Mouse (Mus musculus) cerebellum, adult 11-12 months (tissue): Measurements from ENCODE around the gene Plcl2.
A peak's percentile ranks its signal among the peaks of the same experiment; 100 is the strongest.

Experiments
- DNase-seq: peaks from one replicate; pipeline ENCODE4 v3.0.0; 2022

The Plcl2 gene

DNA sequence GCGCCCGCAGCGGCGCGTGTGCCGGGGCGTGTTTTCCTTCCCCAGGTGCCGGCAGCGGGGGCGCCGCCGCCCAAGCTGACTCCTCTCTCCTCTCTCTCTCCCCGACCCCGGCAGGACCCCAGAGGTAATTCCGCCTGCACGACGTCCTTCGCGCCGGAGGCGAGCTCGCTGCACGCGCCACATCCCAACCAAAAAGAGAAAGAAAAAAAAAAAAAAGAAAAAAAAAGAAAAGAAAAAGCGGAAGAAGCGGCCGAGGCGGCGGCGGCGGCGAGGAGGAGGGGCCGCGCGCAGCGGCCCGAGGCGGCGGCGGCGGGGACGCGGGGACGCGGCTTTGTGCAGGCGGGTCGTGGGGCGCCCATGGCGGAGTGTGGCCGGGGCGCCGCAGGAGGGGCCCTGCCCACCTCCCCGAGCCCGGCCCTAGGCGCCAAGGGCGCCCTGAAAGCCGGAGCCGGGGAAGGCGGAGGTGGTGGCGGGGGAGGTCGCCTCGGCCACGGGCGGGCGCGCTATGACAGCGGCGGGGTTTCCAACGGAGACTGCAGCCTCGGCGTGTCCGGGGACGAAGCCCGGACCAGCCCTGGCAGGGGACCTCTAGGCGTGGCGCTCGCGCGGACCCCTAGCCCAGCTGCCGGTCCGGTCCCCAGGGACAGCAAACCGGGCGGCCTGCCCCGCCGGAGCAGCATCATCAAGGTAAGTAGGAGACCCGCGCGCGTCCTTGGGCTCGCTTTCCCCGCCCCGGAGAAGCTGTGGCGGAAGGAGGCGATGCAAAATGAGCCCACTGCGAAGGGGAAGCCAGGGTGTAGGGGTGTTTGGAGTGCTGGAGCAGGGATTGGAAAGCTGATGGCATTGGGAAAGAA lies at the start of gene Plcl2:
Gene Plcl2 (plus strand): TSS at position 153 of the 854 bp plus-strand sequence.
- DNase-seq = peak; percentile 76

DNA sequence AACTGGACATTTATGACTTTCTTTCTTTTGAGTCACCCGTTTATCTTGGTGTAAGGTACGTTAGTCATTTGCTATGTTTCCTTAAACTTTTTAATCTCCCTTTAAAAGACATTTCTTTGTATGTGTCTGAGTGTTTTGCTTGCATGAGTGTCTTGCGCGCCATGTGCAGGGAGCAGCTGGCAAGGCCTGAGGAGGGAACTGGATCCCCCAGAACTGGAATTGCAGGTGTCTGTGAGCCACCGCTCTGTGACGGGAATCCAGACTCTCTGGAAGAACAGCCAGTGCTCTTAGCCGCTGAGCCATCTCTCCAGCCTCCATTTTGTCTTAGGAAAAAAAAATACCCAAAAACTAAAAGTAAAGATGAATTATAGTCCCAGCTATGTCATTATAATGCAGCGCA lies 48.9 kb upstream of the Plcl2 start:
- DNase-seq = no peak

DNA sequence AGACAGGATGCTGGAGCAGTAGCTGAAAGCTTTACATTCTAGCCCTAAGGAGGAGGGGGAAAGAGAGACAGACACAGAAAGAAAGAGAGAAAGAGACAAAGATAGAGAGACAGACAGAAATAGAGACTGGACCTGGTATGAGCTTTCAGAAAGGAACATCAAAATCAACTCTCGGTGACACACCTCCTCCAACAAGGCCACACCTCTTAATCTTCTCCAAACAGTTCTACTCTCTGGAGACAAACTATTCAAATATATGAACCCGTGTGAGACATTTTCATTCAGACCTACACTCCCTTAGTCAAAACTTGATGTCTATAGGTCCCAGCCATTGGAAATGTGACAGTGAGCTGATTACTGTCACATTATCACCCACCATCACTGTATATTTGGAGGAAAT lies 41.8 kb upstream of the Plcl2 start:
- DNase-seq = no peak

DNA sequence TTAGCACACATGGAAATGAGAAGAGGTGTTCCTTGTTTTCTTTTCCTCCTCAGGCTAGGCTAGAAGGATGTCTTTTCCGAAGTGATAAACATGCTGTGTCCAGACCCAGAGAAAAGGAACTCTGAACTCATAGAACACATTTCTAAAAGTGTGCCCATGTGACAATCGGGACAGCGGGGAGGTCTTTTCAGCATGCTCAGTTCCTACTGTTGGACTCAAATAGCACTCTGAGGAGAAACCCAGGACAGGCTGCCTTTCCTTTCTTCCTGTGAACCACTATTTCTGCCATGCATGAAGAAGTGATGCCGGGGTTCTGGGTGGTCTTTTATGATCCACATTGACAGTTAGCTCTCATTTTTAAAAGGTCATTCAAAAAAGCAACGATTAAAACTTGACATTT lies 40.1 kb upstream of the Plcl2 start:
- no peak for DNase-seq

DNA sequence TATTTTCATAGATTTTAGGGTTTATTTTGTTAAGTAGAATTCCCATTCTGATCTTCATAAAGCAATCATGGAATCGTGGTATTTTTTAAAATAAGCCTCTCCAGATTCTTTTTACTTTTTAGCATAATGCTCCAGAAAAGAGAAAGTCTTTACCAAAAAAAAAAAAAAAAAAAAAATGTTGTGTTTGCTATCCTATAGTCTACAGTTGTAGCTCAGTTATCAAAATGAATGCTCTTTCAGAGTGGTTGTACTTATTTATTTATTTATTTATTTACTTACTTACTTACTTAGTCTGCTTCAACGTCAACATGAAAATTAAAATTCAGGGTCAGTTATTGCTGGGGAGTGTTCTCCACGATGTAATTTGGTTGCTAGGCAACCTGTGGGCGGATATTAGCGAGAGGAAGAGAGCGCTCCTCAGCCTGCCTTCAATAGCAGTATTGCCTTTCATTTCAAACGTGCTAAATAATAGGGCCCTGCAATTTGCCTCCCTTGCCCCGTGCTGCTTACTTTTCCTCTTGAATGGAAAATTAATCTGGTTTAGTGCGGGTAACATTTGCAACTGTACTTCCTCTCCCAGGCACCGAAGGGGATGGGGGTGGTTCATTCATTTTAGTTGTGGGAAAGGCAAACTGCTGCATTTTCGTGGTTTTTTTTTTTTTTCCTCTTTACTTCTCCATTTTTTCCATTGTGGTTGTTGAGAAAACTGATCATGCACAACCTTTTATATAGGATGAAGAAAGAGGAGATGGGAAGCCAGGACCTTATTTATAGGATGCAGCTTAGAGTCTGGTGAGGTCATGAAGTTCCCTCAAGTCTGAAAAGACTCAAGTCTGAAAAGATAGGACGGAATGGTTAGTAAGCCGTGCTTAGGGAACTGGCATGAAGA lies 39.4 kb upstream of the Plcl2 start:
- no peak for DNase-seq

DNA sequence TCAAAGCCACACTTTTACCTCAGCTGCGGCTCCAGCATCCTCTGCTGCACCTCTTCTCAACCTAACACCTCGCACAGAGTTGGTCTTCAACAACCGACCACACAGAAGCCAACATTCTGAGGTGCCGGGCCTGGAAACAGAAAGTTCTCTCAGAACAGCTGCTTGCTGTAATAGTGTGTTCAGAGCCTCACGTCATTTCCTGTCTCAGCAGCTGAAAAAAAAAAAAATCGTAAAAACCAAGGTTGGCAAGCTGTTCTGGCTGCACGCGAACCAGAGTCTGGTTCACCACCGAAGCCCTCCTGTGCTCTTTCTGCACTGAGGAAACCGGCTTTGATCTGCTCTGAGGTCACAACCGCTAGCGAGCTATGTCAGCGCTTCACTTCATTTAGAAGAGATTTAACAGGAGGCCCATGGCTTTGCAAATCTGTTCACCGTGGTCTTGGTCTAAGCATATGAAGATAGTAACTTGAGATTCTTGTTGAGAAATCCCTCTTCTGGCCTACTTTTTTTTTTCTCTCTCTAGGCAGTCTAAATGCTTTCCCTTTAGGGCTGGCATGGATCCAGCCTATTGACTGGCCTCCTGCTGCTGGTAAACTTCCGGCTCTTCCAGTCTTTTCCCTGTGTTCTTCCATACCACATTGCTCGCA lies 38.6 kb upstream of the Plcl2 start:
- no peak for DNase-seq

DNA sequence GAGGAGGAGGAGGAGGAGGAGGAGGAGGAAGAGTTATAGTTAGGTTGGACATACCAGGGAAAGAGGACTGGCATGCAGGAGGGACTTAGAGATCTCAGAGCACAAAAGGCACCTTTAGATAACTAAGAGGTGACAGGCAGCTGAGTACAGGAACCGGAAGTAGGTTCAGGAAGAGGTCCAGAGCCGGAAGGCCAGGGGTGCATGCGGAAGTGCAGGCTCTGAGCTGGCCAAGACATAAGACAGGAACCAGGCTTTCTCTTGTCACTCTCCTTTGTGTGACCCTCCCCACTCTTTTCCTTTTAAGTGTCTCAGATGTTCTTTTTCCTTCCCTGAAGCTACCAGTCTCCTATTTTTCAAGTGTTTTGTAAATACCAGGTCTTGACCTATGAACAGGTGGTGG lies 38.0 kb upstream of the Plcl2 start:
- DNase-seq = no peak

DNA sequence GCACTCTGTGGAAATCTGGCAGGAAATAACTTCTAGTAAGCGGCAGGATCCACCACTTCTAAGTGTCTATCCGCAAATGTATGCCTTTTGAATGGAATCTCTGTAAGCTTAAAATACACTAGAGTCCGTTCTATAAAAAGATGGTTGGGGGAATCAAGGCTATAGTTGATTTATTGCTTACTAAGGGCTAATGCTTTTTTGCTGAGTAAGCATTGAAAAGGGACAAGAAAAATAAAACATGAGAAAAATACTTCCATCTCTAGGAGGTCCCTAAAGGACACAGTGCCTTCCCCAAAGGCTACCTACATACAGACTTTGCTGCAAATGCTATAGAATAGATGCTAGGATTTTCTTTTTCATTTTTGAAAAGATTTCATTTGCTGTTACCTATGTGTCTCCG lies 31.9 kb upstream of the Plcl2 start:
- DNase-seq = no peak

DNA sequence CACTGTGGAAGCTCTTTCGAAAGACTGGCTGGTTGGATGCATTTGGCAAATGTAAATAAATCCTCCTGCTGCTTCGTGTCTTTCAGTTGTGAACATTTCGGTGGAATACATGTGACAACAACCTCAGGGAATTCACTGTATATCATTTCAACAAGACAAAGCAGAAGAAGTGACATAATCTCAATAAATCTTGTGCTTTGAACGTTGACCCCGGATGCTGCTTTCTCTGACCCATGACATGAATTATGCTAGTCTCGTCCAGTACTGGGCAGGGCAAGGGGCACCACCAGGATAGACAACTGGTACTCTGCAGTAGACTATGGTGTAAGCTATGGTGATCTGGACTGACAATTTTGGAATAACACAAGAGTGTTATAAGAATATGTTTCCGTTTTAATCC lies 28.3 kb upstream of the Plcl2 start:
- DNase-seq = no peak

DNA sequence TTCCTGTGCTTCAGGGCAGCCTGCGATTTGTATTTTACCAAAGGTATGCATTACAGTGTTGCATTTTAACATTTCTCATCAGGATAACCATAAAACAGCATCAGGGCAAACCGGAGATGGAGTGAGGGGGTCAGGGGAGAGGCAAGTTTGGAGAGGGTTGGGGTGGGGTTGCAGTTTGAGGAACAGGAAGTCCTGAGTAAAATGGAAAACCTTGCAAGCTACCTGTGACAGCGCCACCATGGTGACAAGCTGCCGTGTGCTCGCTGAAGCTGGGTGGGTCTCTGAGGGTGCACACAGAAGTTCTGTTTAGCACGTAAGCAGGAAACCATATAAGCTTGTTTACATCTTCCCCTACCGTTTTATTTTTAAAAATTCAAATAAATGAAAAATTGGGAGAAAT lies 25.5 kb upstream of the Plcl2 start:
- DNase-seq = no peak

DNA sequence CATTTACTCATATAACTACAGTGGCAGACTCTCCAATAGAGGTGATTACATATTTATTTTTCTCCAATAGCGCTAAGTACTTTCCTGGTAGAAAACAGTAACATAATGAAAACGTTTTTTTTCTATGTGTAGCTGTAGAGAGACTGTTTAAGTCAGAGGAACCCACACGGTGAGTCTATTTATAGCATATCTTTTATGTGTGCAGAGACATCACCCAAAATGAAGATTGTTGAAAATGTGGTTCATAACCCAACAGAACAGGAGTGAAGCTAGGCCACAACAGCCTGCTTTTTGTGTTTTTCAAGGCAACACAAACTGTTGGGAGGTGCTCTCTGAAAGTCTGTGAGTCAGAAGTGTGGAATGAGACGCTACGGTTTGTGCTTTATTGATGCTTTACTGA lies 24.2 kb upstream of the Plcl2 start:
- DNase-seq = no peak

DNA sequence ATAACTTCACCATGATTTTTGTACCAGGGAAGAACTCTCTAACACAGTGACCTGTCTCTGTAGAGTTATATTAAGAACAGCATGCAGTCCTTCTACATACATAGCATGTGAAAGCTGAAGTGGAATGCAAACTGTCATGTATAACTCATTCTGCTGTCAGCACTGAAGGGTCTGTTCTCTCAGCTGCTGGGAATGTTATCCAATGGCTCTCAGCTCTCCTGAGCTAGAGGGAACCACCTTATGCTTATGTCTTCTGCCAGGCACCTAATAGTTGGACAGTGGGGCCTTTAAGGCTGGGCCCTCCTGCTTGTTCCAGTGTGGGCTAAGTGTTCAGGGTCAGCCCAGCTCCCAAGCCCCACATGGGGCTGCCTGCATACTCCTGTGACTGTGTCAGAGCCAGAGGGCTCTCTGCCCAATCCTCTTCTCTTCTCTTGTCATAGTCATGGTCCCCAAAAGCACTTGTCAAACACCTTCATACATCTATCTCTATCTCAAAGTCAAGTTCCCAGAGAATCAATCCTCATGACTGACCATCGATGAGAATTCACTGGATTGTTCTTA lies 22.1 kb upstream of the Plcl2 start:
- DNase-seq = no peak

DNA sequence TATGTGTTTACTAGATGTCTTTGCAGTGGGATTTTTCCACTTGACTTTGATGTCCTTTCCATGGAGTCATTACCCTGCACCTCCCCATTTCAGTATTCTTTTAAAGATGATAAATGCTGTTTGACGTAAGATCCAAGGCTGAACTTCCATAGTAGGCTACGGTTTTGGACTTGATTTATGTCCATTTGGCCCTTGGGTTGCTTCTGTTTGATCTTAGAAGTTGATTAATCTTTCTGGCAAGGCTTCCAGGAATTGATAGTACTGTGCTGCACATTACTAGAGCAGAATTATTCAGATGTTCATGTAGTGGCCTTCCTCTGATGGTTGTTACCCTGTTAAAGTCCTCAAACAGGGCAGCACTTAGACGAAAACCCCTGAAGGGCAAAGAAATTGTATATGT lies 21.5 kb upstream of the Plcl2 start:
- DNase-seq = no peak

DNA sequence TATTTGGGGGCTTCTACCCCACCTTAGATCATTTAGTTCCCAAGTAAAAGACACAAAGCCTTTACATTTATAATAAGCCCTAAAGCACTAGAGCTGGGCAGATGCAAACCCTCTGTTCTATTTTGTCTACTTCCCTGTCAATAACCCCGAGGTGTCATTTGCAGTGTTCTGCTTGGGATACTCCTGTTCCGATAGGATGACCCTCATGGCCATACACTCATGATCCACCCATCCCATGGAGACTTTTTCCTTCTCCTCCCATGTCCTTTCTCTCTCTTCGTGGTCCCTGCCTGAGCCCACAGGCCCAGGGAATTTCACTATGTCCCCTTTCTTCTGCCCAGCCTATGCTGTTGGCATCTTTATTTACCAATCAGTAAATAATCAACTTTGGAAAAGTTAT lies 20.8 kb upstream of the Plcl2 start:
- DNase-seq = no peak

DNA sequence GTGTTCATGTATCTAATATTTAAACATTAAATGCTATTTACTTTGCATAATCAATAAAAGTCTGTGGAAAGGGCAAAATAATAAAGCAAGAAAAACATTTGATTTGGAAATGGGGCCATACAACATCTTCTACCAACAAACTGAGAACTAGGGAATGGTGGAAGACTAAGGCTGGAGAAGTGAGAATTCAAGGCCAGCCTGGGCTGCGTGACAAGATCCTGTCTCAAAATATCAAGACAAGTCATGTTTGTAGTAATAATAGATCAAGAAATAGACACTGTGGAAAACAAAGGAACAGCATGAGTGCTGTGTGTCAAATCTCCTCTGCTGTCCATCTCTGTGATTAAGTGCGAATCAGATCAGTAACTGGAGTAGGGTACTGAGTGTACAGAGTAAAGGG lies 20.3 kb upstream of the Plcl2 start:
- no peak for DNase-seq

DNA sequence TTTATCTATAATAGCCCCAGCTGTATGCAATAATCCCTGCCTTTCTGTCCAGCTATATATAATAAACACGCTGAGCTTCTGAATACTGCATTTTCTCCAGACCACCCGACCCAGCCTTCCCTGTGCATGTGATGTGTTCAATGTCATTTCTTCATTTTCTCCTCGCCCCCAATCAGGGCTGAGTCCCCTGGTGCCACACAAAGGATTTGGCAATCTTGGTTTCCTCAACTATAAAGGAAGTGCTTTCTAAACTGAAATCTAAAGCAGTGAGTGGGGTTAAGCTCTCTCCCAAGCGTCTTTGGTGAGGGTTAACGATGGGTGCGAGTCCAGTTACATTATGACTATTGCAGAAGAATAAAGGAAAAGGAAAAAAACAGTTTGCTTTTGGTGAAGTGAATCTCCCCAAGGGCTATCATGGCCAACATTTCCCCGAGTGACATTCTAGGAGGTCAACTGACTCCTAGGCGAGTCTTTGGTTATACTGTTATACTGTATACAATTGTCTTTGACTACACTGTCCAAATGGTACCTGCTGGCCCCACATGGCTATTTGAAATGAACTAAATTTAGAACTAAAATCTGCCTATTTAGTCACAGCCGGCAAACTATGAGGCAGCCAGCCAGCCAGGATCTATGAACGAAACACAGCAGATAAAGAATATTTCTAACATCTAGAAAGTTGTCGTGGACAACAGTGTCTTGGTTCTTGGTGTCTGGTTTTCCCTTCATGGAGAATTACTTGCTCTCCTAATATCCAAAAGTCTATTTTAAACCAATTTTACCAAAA lies 18.4 kb upstream of the Plcl2 start:
- DNase-seq = no peak

DNA sequence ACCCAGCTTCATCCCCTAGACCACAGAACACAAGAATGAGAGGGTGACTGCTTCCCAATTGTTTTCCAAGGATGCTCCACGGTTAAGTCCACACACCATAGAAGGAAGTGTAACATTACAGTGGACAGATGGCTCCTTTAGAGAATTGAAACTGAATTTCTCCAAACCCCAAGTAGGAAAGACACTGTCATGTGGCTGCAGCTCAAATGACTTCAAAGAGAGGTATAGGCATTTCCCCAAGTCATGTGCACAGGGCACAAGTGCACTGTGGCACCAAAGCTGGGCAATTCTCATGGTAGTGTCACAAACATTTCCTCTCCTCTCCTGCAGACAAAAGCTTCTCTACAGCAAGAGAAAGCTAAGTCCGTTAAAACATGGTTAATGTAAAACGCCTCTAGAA lies 17.7 kb upstream of the Plcl2 start:
- DNase-seq = no peak

DNA sequence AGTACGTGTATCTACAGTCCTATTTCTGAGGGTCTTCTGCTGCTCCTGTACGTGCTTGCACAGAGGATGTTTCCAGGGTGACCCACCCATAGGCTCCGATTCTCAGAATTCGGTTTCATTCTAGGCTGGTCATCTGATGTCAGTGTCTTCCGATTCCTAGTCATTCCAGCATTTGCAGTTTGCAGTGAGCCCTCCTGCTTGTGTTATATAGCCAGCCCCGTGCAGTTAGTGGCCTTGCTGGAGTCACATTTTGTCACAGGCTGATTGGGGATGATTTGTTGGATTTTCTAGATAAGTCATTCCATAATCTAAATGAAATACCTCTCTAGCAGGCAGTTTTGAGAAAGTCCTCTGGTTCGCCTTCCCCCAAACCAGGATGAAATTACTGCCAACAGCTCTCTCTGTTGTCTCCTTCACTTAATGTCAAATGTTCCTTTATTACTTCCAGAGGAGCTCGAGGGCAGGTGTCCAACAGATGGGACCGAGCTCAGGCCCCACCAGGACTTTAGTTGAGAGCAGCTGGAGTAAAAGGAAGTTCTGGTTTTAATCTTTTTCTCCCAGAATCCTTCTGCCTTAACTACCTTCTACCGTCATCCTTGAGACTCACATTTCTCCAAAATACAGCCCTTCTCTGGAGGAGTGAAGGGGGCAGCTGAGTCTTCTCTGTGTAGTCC lies 13.8 kb upstream of the Plcl2 start:
- DNase-seq = no peak

DNA sequence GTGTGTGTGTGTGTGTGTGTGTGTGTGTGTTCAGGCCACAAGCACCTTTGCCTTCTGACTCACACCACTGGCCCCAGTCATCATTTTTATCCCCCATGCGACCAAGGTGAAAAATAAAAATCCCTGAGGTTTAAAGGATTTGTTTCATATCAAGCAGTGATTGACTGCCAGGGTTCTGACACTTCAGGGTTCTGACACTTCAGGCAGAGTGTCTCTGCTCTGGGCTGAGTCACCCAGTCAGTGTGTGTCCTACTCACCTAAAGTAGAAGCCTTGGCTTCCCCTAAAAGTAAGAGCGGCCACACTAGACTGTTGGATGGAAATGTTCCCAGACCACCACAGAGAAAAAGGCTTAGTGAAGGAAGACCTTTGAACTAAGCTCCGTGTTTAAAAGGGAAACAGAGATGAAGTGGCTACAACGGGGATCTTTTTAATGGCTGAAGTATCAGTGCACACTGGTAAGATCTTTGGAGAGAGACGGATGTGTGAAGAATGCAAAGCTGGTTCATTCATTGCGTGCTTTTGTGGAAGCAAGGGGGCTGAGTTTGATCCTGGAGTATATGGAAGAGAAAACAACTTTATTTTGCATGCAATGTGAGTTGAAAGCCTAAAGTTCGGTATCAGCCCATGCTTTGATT lies 11.0 kb upstream of the Plcl2 start:
- DNase-seq = no peak

DNA sequence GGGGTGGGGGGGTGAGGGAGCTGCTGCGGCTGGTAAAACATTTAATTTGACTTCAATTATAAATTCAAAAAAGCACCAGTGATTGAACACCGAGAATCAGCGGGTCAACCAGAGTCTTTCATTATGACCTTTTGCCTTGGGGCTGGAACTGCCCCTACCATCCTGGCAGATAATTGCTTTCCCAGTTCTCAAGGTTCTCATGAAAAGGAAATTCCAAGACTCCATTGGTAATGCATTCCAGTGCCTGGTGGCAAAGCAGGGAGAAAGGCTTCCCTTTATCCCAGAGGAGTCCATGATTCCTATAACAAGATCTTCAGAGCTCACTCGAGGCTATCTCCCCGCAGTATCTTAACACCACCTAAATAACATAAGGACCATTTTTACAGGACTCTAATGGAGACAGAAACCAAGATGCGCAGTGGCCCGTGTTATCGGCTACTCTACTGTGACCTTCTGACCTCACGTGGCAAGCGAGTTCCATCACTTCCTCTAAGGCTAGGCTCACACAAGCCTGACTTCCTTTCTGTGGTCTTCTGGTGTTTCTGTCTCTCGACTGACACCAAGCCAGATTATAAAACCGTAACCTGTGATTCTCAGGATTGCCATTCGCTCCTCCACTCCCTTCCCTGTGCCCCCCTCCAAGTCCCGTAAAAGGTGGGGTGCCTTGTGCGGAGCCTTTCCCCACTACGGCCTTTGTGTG lies 10.0 kb upstream of the Plcl2 start:
- DNase-seq = no peak

DNA sequence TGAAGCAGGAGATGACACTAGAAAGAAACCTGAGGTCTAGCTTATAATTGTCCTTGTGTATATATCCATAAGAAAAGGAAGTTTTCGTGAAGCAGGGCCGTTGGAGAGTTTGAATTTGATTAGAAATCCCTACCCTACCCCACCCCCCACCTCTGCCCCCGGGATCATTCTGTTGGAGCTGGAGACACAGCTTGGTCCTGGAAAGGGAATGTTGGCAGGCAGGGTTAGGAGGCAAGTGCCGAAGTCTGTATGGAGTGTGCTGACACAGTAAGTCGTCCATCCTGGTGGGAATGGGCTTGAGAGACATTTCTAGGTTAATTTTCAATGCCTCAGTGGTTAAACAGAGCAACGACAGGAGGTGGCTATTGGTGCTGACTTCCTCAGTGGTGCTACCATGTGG lies 8.4 kb upstream of the Plcl2 start:
- no peak for DNase-seq
